Mouse (Mus musculus) stomach, embryonic 15.5 days (tissue): Measurements from ENCODE around the gene Ypel1. TPM values are rescaled to one million over a fixed set of nuclear protein-coding genes. Genes with fewer than 3 reads are reported as not detected.

Experiments
- ATAC-seq: fragments of 200-750 bp; cut with Nextera tagmentation; 2 replicates; pipeline ENCODE4 v1.8.0; 2017; ENCODE audit warnings: low read depth, moderate number of reproducible peaks, moderate TSS enrichment; ENCODE audit not compliant: insufficient read depth, low FRiP score
- H3K27ac ChIP-seq: fragments of 300-500 bp; sonication (generic); 2 replicates; pipeline ENCODE4 v1.5.1; 2015; ENCODE audit warnings: mild to moderate bottlenecking, inconsistent platforms
- H3K27me3 ChIP-seq: fragments of 300-500 bp; sonication (generic); replicated peaks from 2 replicates; pipeline ENCODE4 v1.6.1; 2015; ENCODE audit warnings: inconsistent platforms
- H3K36me3 ChIP-seq: fragments of 300-500 bp; sonication (generic); 2 replicates; pipeline ENCODE4 v1.6.1; 2015; ENCODE audit warnings: inconsistent platforms
- H3K4me1 ChIP-seq: fragments of 300-500 bp; sonication (generic); 2 replicates; pipeline ENCODE4 v1.6.1; 2015; ENCODE audit warnings: inconsistent platforms
- H3K4me2 ChIP-seq: fragments of 300-500 bp; sonication (generic); 2 replicates; pipeline ENCODE4 v1.6.1; 2015; ENCODE audit warnings: mild to moderate bottlenecking, inconsistent platforms
- H3K4me3 ChIP-seq: fragments of 300-500 bp; sonication (generic); replicated peaks from 2 replicates; pipeline ENCODE4 v1.5.1; 2015; ENCODE audit warnings: inconsistent platforms
- H3K9ac ChIP-seq: fragments of 300-500 bp; sonication (generic); 2 replicates; pipeline ENCODE4 v1.6.1; 2015; ENCODE audit warnings: inconsistent platforms
- H3K9me3 ChIP-seq: fragments of 300-500 bp; sonication (generic); 2 replicates; pipeline ENCODE4 v1.6.1; 2016; ENCODE audit warnings: inconsistent platforms
- WGBS: fragments of 180-500 bp; shearing (Covaris S2); methylation state at CpG from one replicate; pipeline ENCODE4 v1.1.7; 2015; 5-methylcytosine and 5-hydroxymethylcytosine counted together
- polyA plus RNA-seq: library from polyadenylated mRNA; unstranded; fragments of >200 nt; fragmentation: Nextera tagmentation; extraction: Ambion mirVana; gene quantifications from 2 replicates; pipeline ENCODE4 v1.2.1, GENCODE M21; 2015

Ypel1 gene
- polyA plus RNA-seq, 1 experiment from 2014 or later, result 16.9 TPM

- WGBS, result 57% methylated on average over 1 of the region's 1 CpGs
- Histone ChIP-seq H3K9ac (no peak overlapping the region), H3K4me1 (no peaks in the 10 kb centered on the region), H3K4me3 (no peak overlapping the region), H3K27me3 (no peaks in the 10 kb centered on the region), H3K4me2 (no peak overlapping the region), H3K9me3 (no peaks in the 10 kb centered on the region), H3K36me3 (no peaks in the 10 kb centered on the region), H3K27ac (no peak overlapping the region)
- ATAC-seq, result no peak
These were observed 7.2 kb upstream of the Ypel1 start for GRCm38 (mm10) chr16:17062338-17062737.

GRCm38 (mm10) chr16:17067552-17067951, 1.9 kb upstream of the Ypel1 start:
- WGBS, result 72% methylated on average over 2 of the region's 2 CpGs
- H3K9me3 ChIP-seq, result no peaks in the 10 kb centered on the region
- no peak overlapping the region for H3K4me3 ChIP-seq
- H3K36me3 ChIP-seq, result no peaks in the 10 kb centered on the region
- no peak overlapping the region for H3K9ac ChIP-seq
- H3K4me2 ChIP-seq, result no peak overlapping the region
- H3K4me1 ChIP-seq, result 0 out of 2 replicates have a peak, but pooled peaks cover 6% of the 10 kb centered on the region
- H3K27ac ChIP-seq, result no peak overlapping the region
- no peak for ATAC-seq
- H3K27me3 ChIP-seq, result no peaks in the 10 kb centered on the region

GRCm38 (mm10) chr16:17070716-17071115, 1.2 kb downstream of the Ypel1 start:
- Histone ChIP-seq H3K36me3 (no peaks in the 10 kb centered on the region), H3K4me2 (peak overlapping the region; percentile 90), H3K4me3 (peak overlapping the region; percentile 86), H3K9me3 (no peaks in the 10 kb centered on the region), H3K9ac (no peak overlapping the region), H3K27ac (no peak overlapping the region), H3K4me1 (0 out of 2 replicates have a peak, but pooled peaks cover 6% of the 10 kb centered on the region), H3K27me3 (no peaks in the 10 kb centered on the region)
- 32% methylated on average over 6 of the region's 6 CpGs for whole genome bisulfite sequencing
- ATAC-seq, result no peak

GRCm38 (mm10) chr16:17073000-17073399, 3.5 kb downstream of the Ypel1 start:
- Histone ChIP-seq H3K27ac (no peak overlapping the region), H3K9me3 (no peaks in the 10 kb centered on the region), H3K27me3 (no peaks in the 10 kb centered on the region), H3K36me3 (no peaks in the 10 kb centered on the region), H3K4me2 (no peak overlapping the region), H3K4me3 (no peak overlapping the region), H3K9ac (no peak overlapping the region), H3K4me1 (0 out of 2 replicates have a peak, but pooled peaks cover 6% of the 10 kb centered on the region)
- 89% methylated on average over 7 of the region's 7 CpGs for WGBS
- ATAC-seq, result no peak

- Histone ChIP-seq H3K4me1 (no peaks in the 10 kb centered on the region), H3K4me2 (no peak overlapping the region), H3K36me3 (no peaks in the 10 kb centered on the region), H3K9me3 (no peaks in the 10 kb centered on the region), H3K27me3 (no peaks in the 10 kb centered on the region), H3K4me3 (no peak overlapping the region), H3K27ac (no peak overlapping the region), H3K9ac (no peak overlapping the region)
- ATAC-seq, result no peak
- WGBS, result 100% methylated on average over 2 of the region's 2 CpGs
These were observed 6.8 kb downstream of the Ypel1 start for GRCm38 (mm10) chr16:17076301-17076700.

GRCm38 (mm10) chr16:17076869-17077268, 7.4 kb downstream of the Ypel1 start:
- no peak overlapping the region for H3K4me2 ChIP-seq
- H3K4me3 ChIP-seq, result no peak overlapping the region
- H3K4me1 ChIP-seq, result no peaks in the 10 kb centered on the region
- no peak overlapping the region for H3K9ac ChIP-seq
- ATAC-seq, result no peak
- H3K9me3 ChIP-seq, result no peaks in the 10 kb centered on the region
- H3K27me3 ChIP-seq, result no peaks in the 10 kb centered on the region
- no peak overlapping the region for H3K27ac ChIP-seq
- no peaks in the 10 kb centered on the region for H3K36me3 ChIP-seq

GRCm38 (mm10) chr16:17078101-17078500, 8.6 kb downstream of the Ypel1 start:
- Histone ChIP-seq H3K4me1 (no peaks in the 10 kb centered on the region), H3K9ac (no peak overlapping the region), H3K4me2 (no peak overlapping the region), H3K27me3 (no peaks in the 10 kb centered on the region), H3K27ac (no peak overlapping the region), H3K36me3 (peaks cover 5% of the 10 kb centered on the region; the same call in 1 of the 2 replicates), H3K4me3 (no peak overlapping the region), H3K9me3 (no peaks in the 10 kb centered on the region)
- WGBS, result 83% methylated on average over 7 of the region's 7 CpGs
- ATAC-seq, result no peak

GRCm38 (mm10) chr16:17082121-17082792, 12.8 kb downstream of the Ypel1 start:
- Histone ChIP-seq H3K9me3 (no peaks in the 10 kb centered on the region), H3K4me2 (no peak overlapping the region), H3K36me3 (peaks cover 20% of the 10 kb centered on the region; the same call in 1 of the 2 replicates), H3K27ac (no peak overlapping the region), H3K27me3 (no peaks in the 10 kb centered on the region), H3K4me3 (no peak overlapping the region), H3K4me1 (no peaks in the 10 kb centered on the region), H3K9ac (no peak overlapping the region)
- 77% methylated on average over 6 of the region's 6 CpGs for WGBS
- no peak for ATAC-seq

- H3K4me3 ChIP-seq, result no peak overlapping the region
- peak overlapping the region; percentile 36 for H3K27ac ChIP-seq
- WGBS, result 82% methylated on average over 4 of the region's 4 CpGs
- H3K4me1 ChIP-seq, result no peaks in the 10 kb centered on the region
- ATAC-seq, result 0 out of 2 replicates have a peak, but pooled peaks have one; percentile 40
- H3K36me3 ChIP-seq, result peaks cover 46% of the 10 kb centered on the region
- no peak overlapping the region for H3K9ac ChIP-seq
- H3K4me2 ChIP-seq, result no peak overlapping the region
- H3K9me3 ChIP-seq, result no peaks in the 10 kb centered on the region
- no peaks in the 10 kb centered on the region for H3K27me3 ChIP-seq
These were observed 16.1 kb downstream of the Ypel1 start for GRCm38 (mm10) chr16:17085636-17086035.

GRCm38 (mm10) chr16:17086241-17086640, 16.7 kb downstream of the Ypel1 start:
- H3K4me3 ChIP-seq, result no peak overlapping the region
- no peak for ATAC-seq
- peaks cover 52% of the 10 kb centered on the region for H3K36me3 ChIP-seq
- no peak overlapping the region for H3K4me2 ChIP-seq
- no peak overlapping the region for H3K9ac ChIP-seq
- H3K27me3 ChIP-seq, result no peaks in the 10 kb centered on the region
- WGBS, result 54% methylated on average over 3 of the region's 3 CpGs
- no peaks in the 10 kb centered on the region for H3K9me3 ChIP-seq
- no peaks in the 10 kb centered on the region for H3K4me1 ChIP-seq
- H3K27ac ChIP-seq, result no peak overlapping the region; the same call in 1 of the 2 replicates

GRCm38 (mm10) chr16:17086669-17087193, 17.2 kb downstream of the Ypel1 start:
- WGBS, result 73% methylated on average over 13 of the region's 13 CpGs
- peaks cover 55% of the 10 kb centered on the region for H3K36me3 ChIP-seq

GRCm38 (mm10) chr16:17088346-17088745, 18.9 kb downstream of the Ypel1 start:
- 72% methylated on average over 3 of the region's 3 CpGs for WGBS
- no peaks in the 10 kb centered on the region for H3K4me1 ChIP-seq
- no peaks in the 10 kb centered on the region for H3K9me3 ChIP-seq
- H3K4me3 ChIP-seq, result no peak overlapping the region
- no peak overlapping the region for H3K9ac ChIP-seq
- no peaks in the 10 kb centered on the region for H3K27me3 ChIP-seq
- H3K36me3 ChIP-seq, result peaks cover 51% of the 10 kb centered on the region
- no peak overlapping the region for H3K4me2 ChIP-seq
- no peak for ATAC-seq
- H3K27ac ChIP-seq, result no peak overlapping the region

More at GRCm38 (mm10) chr16:17086669-17087193, 17.2 kb downstream of the Ypel1 start:
- H3K9ac ChIP-seq, result no peak overlapping the region
- H3K9me3 ChIP-seq, result no peaks in the 10 kb centered on the region
- no peak for ATAC-seq
- no peak overlapping the region for H3K4me3 ChIP-seq
- H3K27me3 ChIP-seq, result no peaks in the 10 kb centered on the region
- no peaks in the 10 kb centered on the region for H3K4me1 ChIP-seq
- no peak overlapping the region for H3K27ac ChIP-seq
- H3K4me2 ChIP-seq, result no peak overlapping the region
